Mouse (Mus musculus): ENCODE measurements around the gene Trpv6. TPM values are rescaled to one million over a fixed set of nuclear protein-coding genes. Genes with fewer than 3 reads are reported as not detected.

Gene Trpv6
- polyA plus RNA-seq, 1 experiment from 2014 or later = 0.35 TPM

DNA sequence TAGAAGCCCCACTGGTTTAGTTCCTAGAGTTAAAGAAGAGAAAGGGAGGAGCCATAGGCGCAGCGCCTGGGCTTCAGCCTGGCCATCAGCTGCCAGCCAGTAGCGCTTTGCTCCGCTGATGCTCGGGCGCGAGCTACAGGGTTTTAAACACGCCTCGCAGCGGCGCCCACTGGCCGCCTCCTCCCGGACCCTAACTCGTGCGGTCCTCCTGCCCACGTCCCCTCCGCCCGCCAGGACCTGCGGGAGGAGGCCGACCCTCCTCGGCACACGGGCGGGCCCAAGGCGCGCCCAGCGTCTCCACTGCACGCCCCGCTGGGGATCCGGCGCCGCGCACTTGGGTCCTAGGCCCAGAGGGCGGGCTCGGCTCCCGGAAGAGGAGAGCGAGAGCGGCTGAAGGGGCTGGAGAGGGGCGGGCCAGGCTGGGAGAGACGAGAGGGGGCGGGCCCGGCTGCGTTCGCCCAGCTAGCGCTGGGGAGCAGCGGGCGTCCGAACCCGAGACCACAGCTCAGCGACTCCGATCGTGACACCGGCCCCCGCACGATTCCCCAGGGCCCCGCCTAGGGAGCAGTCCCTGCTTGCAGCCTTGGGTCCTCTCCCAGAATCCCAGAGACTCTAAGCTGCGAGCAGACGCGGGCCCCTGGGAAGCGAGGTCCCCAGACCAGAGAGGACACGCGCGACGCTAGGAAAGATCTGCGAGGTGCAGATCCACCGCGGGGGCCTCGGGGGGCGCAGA, 31.0 kb downstream of the Trpv6 start, which contains the start of gene Ephb6:
TSS of gene Ephb6 (plus strand) at position 422 of the 733 bp plus-strand sequence.
- Histone ChIP-seq H3K27ac (ENCODE audit: low read length) (peak within 1 kb of the TSS; percentile 84), H3K36me3 (ENCODE audit: control insufficient read depth, insufficient read depth, low read length) (no peaks in the 10 kb centered on the region), H3K4me1 (ENCODE audit: control insufficient read depth, insufficient read depth, low read length) (peaks cover 5% of the 10 kb centered on the region; the same call in 1 of the 2 replicates), H3K4me2 (ENCODE audit: low read depth, low read length) (peak within 1 kb of the TSS; percentile 96), H3K9me3 (ENCODE audit: control insufficient read depth, low read length) (no peaks in the 10 kb centered on the region), H3K27me3 (replicated peaks; ENCODE audit: control insufficient read depth, insufficient read depth, low read length) (peaks cover 3% of the 10 kb centered on the region; the same call in 1 of the 2 replicates), H3K9ac (ENCODE audit: low read depth, low read length) (peak within 1 kb of the TSS; percentile 83), H3K4me3 (ENCODE audit: low read length) (peak within 1 kb of the TSS; percentile 78)
- under 1% methylated on average over 62 of the region's 68 CpGs for WGBS
- peak; percentile 98 for ATAC-seq

DNA sequence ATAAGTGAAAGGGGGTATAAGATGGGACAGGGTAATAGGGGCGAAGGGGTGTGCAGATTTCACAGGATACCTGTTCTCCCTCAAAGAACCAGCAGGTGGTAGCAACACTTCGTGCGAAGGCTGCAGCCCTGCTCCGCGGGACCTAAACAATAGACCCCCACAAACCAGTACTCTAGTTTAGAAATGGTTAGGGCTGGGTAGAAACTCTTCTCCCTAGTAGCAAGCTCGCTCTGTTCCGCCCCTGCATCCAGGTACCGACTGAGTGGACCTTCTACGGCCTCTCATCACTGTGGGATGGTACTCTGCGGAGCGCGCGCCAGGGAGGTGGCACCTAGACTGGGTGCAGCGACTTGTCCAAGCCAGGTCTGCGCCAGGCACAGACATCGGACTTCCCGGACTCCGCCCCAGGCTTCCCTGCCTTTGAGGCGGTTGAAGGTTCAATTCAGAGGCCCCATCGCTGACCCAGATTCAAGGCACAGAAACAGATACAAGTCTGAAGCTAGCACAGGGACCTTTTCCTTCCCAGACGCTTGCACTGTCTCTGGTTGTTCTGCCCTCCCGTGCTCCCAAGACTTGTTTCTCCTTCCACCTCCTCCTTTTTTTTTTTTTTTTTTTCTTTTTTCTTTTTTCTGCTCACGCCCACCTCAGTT, 31.7 kb downstream of the Trpv6 start:
- Histone ChIP-seq H3K4me1 (ENCODE audit: control insufficient read depth, insufficient read depth, low read length) (peaks cover 5% of the 10 kb centered on the region; the same call in 1 of the 2 replicates), H3K4me2 (ENCODE audit: low read depth, low read length) (peak overlapping the region; percentile 96), H3K27me3 (replicated peaks; ENCODE audit: control insufficient read depth, insufficient read depth, low read length) (peaks cover 3% of the 10 kb centered on the region; the same call in 1 of the 2 replicates), H3K9me3 (ENCODE audit: control insufficient read depth, low read length) (no peaks in the 10 kb centered on the region), H3K4me3 (ENCODE audit: low read length) (peak overlapping the region; percentile 78), H3K36me3 (ENCODE audit: control insufficient read depth, insufficient read depth, low read length) (no peaks in the 10 kb centered on the region), H3K9ac (ENCODE audit: low read depth, low read length) (peak overlapping the region; percentile 83), H3K27ac (ENCODE audit: low read length) (peak overlapping the region; percentile 84)
- peak; percentile 76 for ATAC-seq
- WGBS = under 1% methylated on average over 23 of the region's 23 CpGs

DNA sequence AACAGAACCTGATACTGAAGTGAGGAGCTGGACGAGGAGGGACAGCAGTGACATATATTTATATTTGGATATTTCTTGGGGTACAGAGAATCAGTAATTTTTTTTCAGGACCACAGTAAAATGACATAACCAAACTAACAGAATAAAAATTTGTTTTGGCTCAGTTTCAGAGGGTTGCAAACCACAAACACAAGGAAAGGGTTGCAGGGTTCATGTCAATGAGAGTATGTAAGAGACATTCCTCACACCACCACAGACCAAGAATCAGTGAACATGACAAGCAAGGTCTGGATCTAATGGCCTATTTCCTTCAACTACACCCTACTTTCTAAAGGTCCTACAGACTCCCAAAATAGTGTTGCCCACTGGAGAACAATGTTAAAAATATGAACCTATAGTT, 54.0 kb downstream of the Trpv6 start:
- WGBS = 81% methylated on average over 1 of the region's 1 CpGs
- no peaks in the 10 kb centered on the region for H3K9me3 ChIP-seq (ENCODE audit: control insufficient read depth, low read length)
- no peak overlapping the region for H3K9ac ChIP-seq (ENCODE audit: low read depth, low read length)
- no peaks in the 10 kb centered on the region for H3K4me1 ChIP-seq (ENCODE audit: control insufficient read depth, insufficient read depth, low read length)
- H3K4me3 ChIP-seq (ENCODE audit: low read length) = no peak overlapping the region
- no peak overlapping the region for H3K27ac ChIP-seq (ENCODE audit: low read length)
- no peaks in the 10 kb centered on the region for H3K36me3 ChIP-seq (ENCODE audit: control insufficient read depth, insufficient read depth, low read length)
- H3K4me2 ChIP-seq (ENCODE audit: low read depth, low read length) = no peak overlapping the region
- no peaks in the 10 kb centered on the region for H3K27me3 ChIP-seq (replicated peaks; ENCODE audit: control insufficient read depth, insufficient read depth, low read length)
- no peak for ATAC-seq

DNA sequence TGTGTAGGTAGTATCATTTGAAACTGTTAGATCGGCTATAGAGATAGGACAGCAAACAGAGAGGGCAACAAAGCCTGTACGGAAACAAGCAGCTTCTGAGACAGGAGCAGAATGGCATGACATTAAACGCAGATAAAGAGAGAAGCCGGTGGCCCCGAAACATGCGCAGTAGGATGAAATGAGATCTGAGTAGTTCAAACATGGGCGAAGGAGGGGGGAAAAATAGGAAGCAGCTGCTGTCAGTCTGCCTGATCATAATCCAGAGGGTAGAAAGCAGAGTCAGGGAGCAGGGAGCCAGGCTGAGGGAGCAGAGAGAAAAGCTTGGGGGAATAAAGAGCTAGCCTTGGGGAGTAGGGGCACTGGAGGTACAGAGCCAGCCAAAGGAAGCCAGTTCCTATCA, 54.9 kb downstream of the Trpv6 start:
- Histone ChIP-seq H3K9me3 (ENCODE audit: control insufficient read depth, low read length) (no peaks in the 10 kb centered on the region), H3K36me3 (ENCODE audit: control insufficient read depth, insufficient read depth, low read length) (no peaks in the 10 kb centered on the region), H3K27ac (ENCODE audit: low read length) (no peak overlapping the region), H3K4me2 (ENCODE audit: low read depth, low read length) (no peak overlapping the region), H3K9ac (ENCODE audit: low read depth, low read length) (no peak overlapping the region), H3K4me3 (ENCODE audit: low read length) (no peak overlapping the region), H3K4me1 (ENCODE audit: control insufficient read depth, insufficient read depth, low read length) (no peaks in the 10 kb centered on the region), H3K27me3 (replicated peaks; ENCODE audit: control insufficient read depth, insufficient read depth, low read length) (no peaks in the 10 kb centered on the region)
- ATAC-seq = no peak
- 59% methylated on average over 7 of the region's 7 CpGs for WGBS

DNA sequence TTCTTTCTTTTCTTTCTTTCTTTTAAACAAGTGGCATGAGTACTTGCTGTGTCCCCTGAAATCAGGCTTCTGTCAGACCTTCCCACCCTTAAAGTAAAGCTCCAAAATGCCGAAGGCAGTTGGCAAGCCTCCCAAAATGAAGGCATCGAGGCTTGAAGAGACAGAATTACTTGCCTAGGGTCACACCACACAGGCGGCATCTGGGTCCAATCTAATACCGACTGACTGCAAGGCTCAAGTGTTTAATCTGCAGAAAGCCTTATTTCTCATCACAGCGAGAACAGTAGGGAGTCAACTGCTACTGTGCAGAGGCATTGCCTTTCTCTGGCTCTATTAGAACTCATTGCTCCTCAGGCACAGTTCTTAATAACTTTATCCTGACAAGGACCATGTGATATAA, 58.9 kb downstream of the Trpv6 start:
- Histone ChIP-seq H3K4me1 (ENCODE audit: control insufficient read depth, insufficient read depth, low read length) (no peaks in the 10 kb centered on the region), H3K4me2 (ENCODE audit: low read depth, low read length) (no peak overlapping the region), H3K4me3 (ENCODE audit: low read length) (no peak overlapping the region), H3K9me3 (ENCODE audit: control insufficient read depth, low read length) (no peaks in the 10 kb centered on the region), H3K9ac (ENCODE audit: low read depth, low read length) (no peak overlapping the region), H3K36me3 (ENCODE audit: control insufficient read depth, insufficient read depth, low read length) (no peaks in the 10 kb centered on the region), H3K27ac (ENCODE audit: low read length) (no peak overlapping the region), H3K27me3 (replicated peaks; ENCODE audit: control insufficient read depth, insufficient read depth, low read length) (no peaks in the 10 kb centered on the region)
- 67% methylated on average over 5 of the region's 5 CpGs for WGBS
- ATAC-seq = no peak

DNA sequence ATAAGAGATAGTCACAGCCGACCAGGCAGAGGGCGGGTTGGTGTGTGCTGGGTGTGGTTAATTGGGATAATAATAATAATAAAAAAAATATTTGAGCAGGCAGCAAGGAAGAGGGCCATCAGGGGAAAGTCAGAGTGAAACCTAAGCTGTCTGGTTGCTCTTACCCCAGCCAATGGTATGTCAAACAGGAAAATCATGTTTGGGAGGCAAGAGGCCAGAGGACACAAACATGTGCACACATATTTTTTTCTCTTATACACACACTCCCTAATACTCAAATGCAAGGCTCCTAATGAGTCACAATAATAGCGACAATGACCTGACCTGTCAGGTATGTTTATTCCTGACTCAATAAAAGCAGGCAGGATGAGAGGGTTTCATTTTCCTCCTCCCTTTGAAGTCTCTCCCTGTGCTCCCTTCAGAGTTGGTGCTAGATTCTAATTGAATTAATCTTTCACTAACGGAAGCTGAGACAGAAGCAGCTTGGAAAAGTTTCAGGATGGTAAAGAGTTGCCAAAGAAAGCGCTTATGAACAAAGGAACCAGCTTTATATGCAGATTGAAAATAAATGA, 59.6 kb downstream of the Trpv6 start:
- Histone ChIP-seq H3K4me1 (ENCODE audit: control insufficient read depth, insufficient read depth, low read length) (no peaks in the 10 kb centered on the region), H3K27ac (ENCODE audit: low read length) (no peak overlapping the region), H3K9ac (ENCODE audit: low read depth, low read length) (no peak overlapping the region), H3K9me3 (ENCODE audit: control insufficient read depth, low read length) (no peaks in the 10 kb centered on the region), H3K27me3 (replicated peaks; ENCODE audit: control insufficient read depth, insufficient read depth, low read length) (no peaks in the 10 kb centered on the region), H3K36me3 (ENCODE audit: control insufficient read depth, insufficient read depth, low read length) (no peaks in the 10 kb centered on the region), H3K4me2 (ENCODE audit: low read depth, low read length) (no peak overlapping the region), H3K4me3 (ENCODE audit: low read length) (no peak overlapping the region)
- ATAC-seq = 0 out of 2 replicates have a peak, but pooled peaks have one; percentile 18
- WGBS = 45% methylated on average over 5 of the region's 5 CpGs

Other genes with a start within 250 kb of the Trpv6 start
- 98.0 and 153 TPM in 2 replicates for gene Gm5771, start 244.0 kb downstream of the Trpv6 start, polyA plus RNA-seq (2015; fragmentation: Nextera tagmentation; extraction: Ambion mirVana)
- gene Gm10334, start 190.3 kb downstream of the Trpv6 start, polyA plus RNA-seq (2015; fragmentation: Nextera tagmentation; extraction: Ambion mirVana) = 63.0 and 104 TPM in 2 replicates
- gene Prss1, start 177.5 kb downstream of the Trpv6 start, polyA plus RNA-seq (2015; fragmentation: Nextera tagmentation; extraction: Ambion mirVana) = 314 and 441 TPM in 2 replicates
- 141 and 217 TPM in 2 replicates for gene Prss2, start 114.6 kb downstream of the Trpv6 start, polyA plus RNA-seq (2015; fragmentation: Nextera tagmentation; extraction: Ambion mirVana)
- 6.6 and 7.4 TPM in 2 replicates for gene Ephb6, start 30.9 kb downstream of the Trpv6 start, polyA plus RNA-seq (2015; fragmentation: Nextera tagmentation; extraction: Ambion mirVana)
- gene Trpv5, start 44.4 kb upstream of the Trpv6 start, polyA plus RNA-seq (2015; fragmentation: Nextera tagmentation; extraction: Ambion mirVana) = 0.11 and 0.13 TPM in 2 replicates
- gene Llcfc1, start 48.0 kb upstream of the Trpv6 start, polyA plus RNA-seq (2015; fragmentation: Nextera tagmentation; extraction: Ambion mirVana) = 1.1 and 1.6 TPM in 2 replicates
- 3.4 and 5.5 TPM in 2 replicates for gene Kel, start 67.9 kb upstream of the Trpv6 start, polyA plus RNA-seq (2015; fragmentation: Nextera tagmentation; extraction: Ambion mirVana)
- gene Olfr459, start 138.8 kb upstream of the Trpv6 start, polyA plus RNA-seq (2015; fragmentation: Nextera tagmentation; extraction: Ambion mirVana) = not detected in 2 replicates
- gene Pip, start 211.1 kb upstream of the Trpv6 start, polyA plus RNA-seq (2015; fragmentation: Nextera tagmentation; extraction: Ambion mirVana) = not detected in 2 replicates
- not detected in 2 replicates for gene Sval2, start 216.6 kb upstream of the Trpv6 start, polyA plus RNA-seq (2015; fragmentation: Nextera tagmentation; extraction: Ambion mirVana)